Mouse (Mus musculus) hindbrain, embryonic 14.5 days (tissue): ENCODE measurements around the gene Nckap5. TPM values are rescaled to one million over a fixed set of nuclear protein-coding genes. Genes with fewer than 3 reads are reported as not detected.

Experiments used
- ATAC-seq: fragments of 200-750 bp; cut with Nextera tagmentation; 2 replicates; pipeline ENCODE4 v1.8.0; 2017; ENCODE audit warnings: moderate number of reproducible peaks, mild to moderate bottlenecking, moderate TSS enrichment, moderate library complexity; ENCODE audit not compliant: low FRiP score
- DNase-seq: peaks from one replicate; pipeline ENCODE4 v3.0.0-alpha.2; 2015; ENCODE audit warnings: low spot score
- H3K27ac ChIP-seq: fragments of 300-500 bp; sonication (generic); 2 replicates; pipeline ENCODE4 v1.5.1; 2014; ENCODE audit warnings: mild to moderate bottlenecking, moderate library complexity
- H3K27me3 ChIP-seq: fragments of 300-500 bp; sonication (generic); 2 replicates; pipeline ENCODE4 v1.6.1; 2014; ENCODE audit warnings: mild to moderate bottlenecking, low read length, mixed read lengths; ENCODE audit not compliant: control insufficient read depth, insufficient read depth
- H3K36me3 ChIP-seq: fragments of 300-500 bp; sonication (generic); replicated peaks from 2 replicates; pipeline ENCODE4 v1.6.1; 2014; ENCODE audit not compliant: control insufficient read depth, insufficient read depth
- H3K4me1 ChIP-seq: fragments of 300-500 bp; sonication (generic); replicated peaks from 2 replicates; pipeline ENCODE4 v1.6.1; 2014; ENCODE audit warnings: antibody characterized with exemption, low read length, mixed read lengths; ENCODE audit not compliant: control insufficient read depth, insufficient read depth
- H3K4me2 ChIP-seq: fragments of 300-500 bp; sonication (generic); replicated peaks from 2 replicates; pipeline ENCODE4 v1.6.1; 2014; ENCODE audit warnings: mild to moderate bottlenecking, moderate library complexity
- H3K4me3 ChIP-seq: fragments of 300-500 bp; sonication (generic); replicated peaks from 2 replicates; pipeline ENCODE4 v1.5.1; 2014; ENCODE audit warnings: mild to moderate bottlenecking, low read length
- H3K9ac ChIP-seq: fragments of 300-500 bp; sonication (generic); 2 replicates; pipeline ENCODE4 v1.6.1; 2014
- H3K9me3 ChIP-seq: fragments of 300-500 bp; sonication (generic); 2 replicates; pipeline ENCODE4 v1.6.1; 2016; ENCODE audit warnings: low read length; ENCODE audit not compliant: control insufficient read depth
- WGBS: fragments of 180-500 bp; shearing (Covaris S2); extraction: QIAGEN DNeasy Blood & Tissue Kit; methylation state at CpG from one replicate; pipeline ENCODE4 v1.1.7; 2014; 5-methylcytosine and 5-hydroxymethylcytosine counted together
- polyA plus RNA-seq: library from polyadenylated mRNA; unstranded; fragments of >200 nt; fragmentation: Nextera tagmentation; extraction: Ambion mirVana; gene quantifications from 2 replicates; pipeline ENCODE4 v1.2.1, GENCODE M21; 2014

The Nckap5 gene
- polyA plus RNA-seq, 1 experiment from 2014 or later, result 14.1 TPM

DNA sequence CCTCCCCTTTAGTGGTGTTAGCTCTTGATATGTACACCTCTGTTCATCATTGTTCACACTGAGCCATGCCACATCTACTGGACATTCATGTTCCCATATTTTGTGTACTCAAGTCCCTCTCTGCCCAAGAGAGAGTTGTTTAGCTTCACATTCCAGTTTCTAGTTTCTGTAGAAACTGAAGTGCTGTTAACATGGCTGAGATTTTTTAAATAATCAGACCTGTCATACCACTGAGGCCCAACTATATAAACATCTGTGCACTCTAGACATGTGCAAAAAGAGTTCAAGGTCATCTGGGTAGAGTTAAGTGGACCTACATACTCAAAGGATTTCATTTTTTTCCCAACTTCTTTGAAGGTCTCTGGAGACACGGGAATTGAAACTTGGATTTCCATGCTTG, 193.1 kb downstream of the Nckap5 start:
- Histone ChIP-seq H3K9me3 (no peaks in the 10 kb centered on the region), H3K4me2 (no peak overlapping the region), H3K27me3 (no peaks in the 10 kb centered on the region), H3K36me3 (no peaks in the 10 kb centered on the region), H3K27ac (no peak overlapping the region), H3K4me3 (no peak overlapping the region), H3K4me1 (no peaks in the 10 kb centered on the region), H3K9ac (no peak overlapping the region)
- 95% methylated on average over 1 of the region's 1 CpGs for WGBS
- DNase-seq (no peak), ATAC-seq (no peak)

DNA sequence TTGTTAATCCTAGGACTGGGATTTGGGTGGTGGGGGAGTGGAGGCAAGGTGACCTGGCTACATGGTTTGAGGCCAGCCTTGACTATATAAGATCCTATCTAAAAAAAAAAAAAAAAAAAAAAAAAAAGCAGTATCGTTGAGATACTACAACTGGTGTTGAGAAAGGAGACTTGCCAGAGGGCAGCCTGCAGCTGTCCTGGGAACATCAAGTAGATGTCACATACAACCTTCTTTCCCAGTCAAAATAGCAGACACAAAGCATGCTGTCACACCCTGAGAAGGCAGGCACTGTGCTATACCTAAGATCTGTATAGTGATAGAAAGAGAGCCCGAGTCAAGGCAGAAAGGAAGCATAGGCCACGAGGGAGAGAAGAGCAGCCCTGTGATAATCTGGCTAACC, 204.4 kb downstream of the Nckap5 start:
- 84% methylated on average over 3 of the region's 3 CpGs for WGBS
- H3K4me3 ChIP-seq, result no peak overlapping the region
- no peaks in the 10 kb centered on the region; the same call in 1 of the 2 replicates for H3K4me1 ChIP-seq
- no peak overlapping the region for H3K4me2 ChIP-seq
- no peak overlapping the region for H3K27ac ChIP-seq
- DNase-seq (no peak), ATAC-seq (no peak)
- no peaks in the 10 kb centered on the region for H3K9me3 ChIP-seq
- no peaks in the 10 kb centered on the region for H3K36me3 ChIP-seq
- no peak overlapping the region for H3K9ac ChIP-seq
- no peaks in the 10 kb centered on the region for H3K27me3 ChIP-seq

DNA sequence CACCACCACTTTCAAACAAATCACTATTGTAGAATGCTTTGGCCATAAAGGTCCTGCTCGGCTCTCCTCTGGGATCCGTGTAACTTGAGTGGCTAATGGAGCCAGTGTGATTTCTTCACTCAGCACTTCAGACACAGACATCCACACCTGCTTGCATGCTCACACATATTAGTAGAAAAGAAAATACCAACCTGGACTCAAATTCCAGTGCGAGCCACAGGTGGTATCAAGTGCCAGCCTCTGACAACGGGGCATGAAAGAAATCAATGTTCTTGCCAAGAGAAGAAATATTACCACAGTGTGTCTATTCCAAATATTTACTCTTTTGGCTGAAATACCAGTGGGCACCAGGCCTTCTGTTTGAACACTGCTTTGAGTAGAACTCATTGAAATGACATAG, 208.6 kb downstream of the Nckap5 start:
- no peak for ATAC-seq
- Histone ChIP-seq H3K4me3 (no peak overlapping the region), H3K36me3 (no peaks in the 10 kb centered on the region), H3K9me3 (no peaks in the 10 kb centered on the region), H3K4me2 (no peak overlapping the region), H3K4me1 (no peaks in the 10 kb centered on the region; the same call in 1 of the 2 replicates), H3K27ac (no peak overlapping the region), H3K27me3 (no peaks in the 10 kb centered on the region), H3K9ac (no peak overlapping the region)
- no peak for DNase-seq
- 90% methylated on average over 4 of the region's 4 CpGs for WGBS

DNA sequence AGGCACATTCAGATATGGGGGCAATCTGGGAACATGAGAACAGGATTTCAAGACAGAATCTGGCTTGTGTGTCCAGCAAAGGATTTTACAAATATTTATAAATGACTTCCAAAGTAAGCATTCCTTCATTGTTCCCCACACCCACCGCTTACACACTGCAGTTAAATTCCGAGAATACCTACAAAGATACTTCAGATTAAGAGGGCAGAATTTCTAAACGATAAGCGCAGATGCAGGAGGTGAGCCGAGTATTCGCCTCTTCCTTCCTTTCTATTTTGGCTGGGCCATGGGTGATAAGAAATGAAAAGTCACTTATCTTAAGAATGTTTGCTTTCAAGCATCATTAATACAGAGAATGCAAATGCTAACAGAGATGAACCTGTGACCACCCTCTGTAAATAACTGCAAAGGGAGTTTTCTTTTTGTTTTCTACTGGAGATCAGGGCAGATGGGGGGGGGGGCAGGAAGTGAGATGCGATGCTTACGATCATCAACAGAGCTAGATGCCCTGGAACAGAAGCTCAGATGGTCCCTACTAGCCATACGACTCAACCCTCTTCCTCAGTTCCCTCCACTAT, 213.0 kb downstream of the Nckap5 start:
- Histone ChIP-seq H3K4me1 (no peaks in the 10 kb centered on the region), H3K4me3 (no peak overlapping the region), H3K27me3 (no peaks in the 10 kb centered on the region), H3K4me2 (no peak overlapping the region), H3K36me3 (no peaks in the 10 kb centered on the region), H3K27ac (no peak overlapping the region), H3K9ac (no peak overlapping the region), H3K9me3 (peaks cover 10% of the 10 kb centered on the region)
- DNase-seq (no peak), ATAC-seq (no peak)
- 93% methylated on average over 9 of the region's 9 CpGs for WGBS

DNA sequence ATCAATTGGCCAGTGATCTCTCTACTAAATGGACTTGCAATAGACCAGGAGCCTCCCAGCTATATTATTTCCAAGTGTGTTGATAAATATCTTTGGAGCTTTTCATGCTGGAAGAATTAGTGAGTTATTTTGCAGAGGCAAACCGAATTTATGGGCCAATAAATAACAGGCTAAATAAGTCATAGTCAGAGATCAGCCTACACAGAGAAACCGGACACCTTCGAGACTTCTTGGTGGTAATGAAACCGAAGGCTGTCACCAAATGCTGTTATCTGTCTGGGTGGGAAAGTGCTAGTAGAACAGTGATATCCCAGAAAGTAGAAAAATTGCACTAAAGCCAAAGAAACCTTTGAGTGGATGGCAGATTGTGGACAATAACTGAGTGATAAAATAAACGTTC, 213.6 kb downstream of the Nckap5 start:
- H3K27ac ChIP-seq, result no peak overlapping the region
- ATAC-seq (no peak), DNase-seq (no peak)
- H3K36me3 ChIP-seq, result no peaks in the 10 kb centered on the region
- no peak overlapping the region for H3K9ac ChIP-seq
- 82% methylated on average over 5 of the region's 5 CpGs for WGBS
- no peaks in the 10 kb centered on the region for H3K27me3 ChIP-seq
- no peaks in the 10 kb centered on the region for H3K4me1 ChIP-seq
- H3K4me2 ChIP-seq, result no peak overlapping the region
- H3K4me3 ChIP-seq, result no peak overlapping the region
- peaks cover 10% of the 10 kb centered on the region for H3K9me3 ChIP-seq

DNA sequence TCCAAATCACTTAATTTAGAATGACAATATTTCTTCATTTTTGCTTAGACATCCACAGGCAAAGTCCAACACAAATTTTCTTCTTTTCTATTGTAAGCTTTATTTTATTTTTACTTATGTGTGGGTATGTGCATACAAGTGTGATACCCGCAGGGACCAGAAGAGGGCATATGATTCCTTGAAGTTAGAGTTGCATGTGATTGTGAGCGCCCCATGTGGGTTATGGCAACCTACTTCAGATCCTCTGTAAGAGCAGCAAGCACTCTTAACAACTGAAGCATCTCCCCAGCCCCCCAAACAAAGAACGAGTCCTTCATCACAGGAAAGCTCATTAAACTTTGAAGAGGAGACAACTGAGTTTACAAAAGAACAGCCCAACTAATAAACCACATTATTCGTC, 217.7 kb downstream of the Nckap5 start:
- no peaks in the 10 kb centered on the region for H3K27me3 ChIP-seq
- H3K27ac ChIP-seq, result no peak overlapping the region
- no peak overlapping the region for H3K9ac ChIP-seq
- H3K4me1 ChIP-seq, result no peaks in the 10 kb centered on the region
- 87% methylated on average over 4 of the region's 4 CpGs for WGBS
- DNase-seq (no peak), ATAC-seq (no peak)
- peaks cover 10% of the 10 kb centered on the region for H3K9me3 ChIP-seq
- no peak overlapping the region for H3K4me3 ChIP-seq
- no peaks in the 10 kb centered on the region for H3K36me3 ChIP-seq
- H3K4me2 ChIP-seq, result no peak overlapping the region

DNA sequence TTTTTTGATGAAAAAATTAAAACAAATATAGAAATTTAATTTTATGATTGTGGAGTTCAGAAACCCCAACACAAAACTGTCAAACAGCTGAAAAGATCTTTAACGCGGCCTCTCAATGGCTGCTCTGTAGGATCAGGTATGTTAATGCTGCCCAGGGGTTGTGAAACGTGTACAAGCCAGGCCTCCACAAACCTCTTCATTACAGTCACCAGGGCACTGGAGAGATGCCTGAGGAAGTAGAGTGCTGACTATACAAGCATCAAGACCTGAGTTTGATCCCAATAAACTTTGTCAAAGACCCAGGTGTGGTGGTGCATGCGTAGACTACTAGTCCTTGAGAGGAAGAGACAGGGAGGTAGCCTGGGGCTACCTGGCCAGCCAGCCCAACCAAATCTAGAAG, 222.0 kb downstream of the Nckap5 start:
- no peak for ATAC-seq
- no peaks in the 10 kb centered on the region for H3K27me3 ChIP-seq
- no peak overlapping the region for H3K4me3 ChIP-seq
- no peak overlapping the region for H3K4me2 ChIP-seq
- WGBS, result 92% methylated on average over 4 of the region's 4 CpGs
- no peak overlapping the region for H3K9ac ChIP-seq
- H3K4me1 ChIP-seq, result peaks cover 13% of the 10 kb centered on the region
- H3K9me3 ChIP-seq, result no peaks in the 10 kb centered on the region
- H3K27ac ChIP-seq, result no peak overlapping the region
- DNase-seq, result no peak
- H3K36me3 ChIP-seq, result no peaks in the 10 kb centered on the region

DNA sequence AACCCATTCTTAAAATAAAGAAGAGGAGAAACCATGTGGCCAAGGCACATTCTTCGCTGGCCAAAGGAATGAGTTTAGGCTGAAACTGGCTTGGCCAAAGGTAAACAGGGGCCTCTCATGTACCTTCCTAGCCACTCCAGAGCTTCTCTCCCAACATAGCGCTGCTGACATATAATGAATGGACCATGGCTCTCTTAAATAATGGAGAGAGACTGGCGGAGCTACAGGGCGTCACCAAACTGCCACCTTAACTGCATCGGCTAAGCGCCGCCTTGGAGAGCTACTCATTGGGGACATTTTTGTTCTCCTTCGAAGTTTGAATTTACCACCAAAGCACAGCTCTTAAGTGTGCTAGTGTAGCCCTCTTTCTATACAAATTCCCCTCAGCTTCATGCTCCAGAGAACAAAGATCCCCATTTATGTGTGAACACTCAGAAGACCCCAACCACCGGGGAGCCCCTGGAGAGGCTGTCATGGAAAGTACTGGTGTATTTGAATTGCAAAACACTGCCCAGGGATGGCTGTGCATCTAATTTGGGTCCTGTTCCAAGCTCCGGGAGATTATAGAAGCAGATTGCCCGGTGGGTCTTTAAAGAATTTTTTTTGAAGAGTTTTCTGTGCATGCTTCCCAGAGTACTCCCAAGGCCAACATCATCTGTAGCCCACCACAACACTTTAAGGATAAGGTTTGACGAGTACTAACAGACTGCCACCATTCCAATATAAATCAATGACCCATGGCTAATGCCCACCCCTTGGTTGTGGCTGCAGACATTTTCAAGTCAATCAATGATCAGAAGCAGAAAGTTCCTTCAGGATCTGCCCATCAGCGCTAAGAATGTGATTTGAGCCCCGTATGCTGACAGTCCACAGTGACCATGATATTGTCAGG, 224.2 kb downstream of the Nckap5 start:
- Histone ChIP-seq H3K27me3 (no peaks in the 10 kb centered on the region), H3K9ac (no peak overlapping the region), H3K27ac (peak overlapping the region; percentile 12; the same call in 1 of the 2 replicates), H3K9me3 (no peaks in the 10 kb centered on the region), H3K36me3 (no peaks in the 10 kb centered on the region), H3K4me1 (peaks cover 13% of the 10 kb centered on the region), H3K4me3 (no peak overlapping the region), H3K4me2 (no peak overlapping the region)
- 39% methylated on average over 14 of the region's 14 CpGs for WGBS
- DNase-seq (peak; percentile 38), ATAC-seq (no peak; the same call in 1 of the 2 replicates)

DNA sequence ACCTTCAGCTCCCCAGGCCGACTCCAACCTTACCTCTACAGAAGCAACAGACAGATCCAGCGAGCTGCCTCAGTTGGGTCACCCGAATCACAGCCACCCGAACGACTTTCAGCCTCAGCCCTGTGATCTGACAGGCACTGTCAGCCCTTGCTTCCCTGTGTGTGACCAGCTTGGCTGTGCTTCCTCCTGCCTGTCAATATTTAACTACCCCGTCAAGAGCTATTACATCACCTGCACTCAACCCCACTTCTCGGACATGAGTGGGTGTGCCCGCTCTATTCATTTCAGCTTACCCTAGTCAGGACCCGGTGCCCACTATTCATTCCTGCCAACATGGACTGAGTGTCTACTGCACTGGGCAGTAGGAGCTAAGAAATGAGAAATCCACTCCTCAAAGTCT, 226.0 kb downstream of the Nckap5 start:
- H3K4me1 ChIP-seq, result peaks cover 13% of the 10 kb centered on the region
- no peaks in the 10 kb centered on the region for H3K36me3 ChIP-seq
- no peak overlapping the region for H3K4me2 ChIP-seq
- WGBS, result 84% methylated on average over 9 of the region's 9 CpGs
- no peaks in the 10 kb centered on the region for H3K9me3 ChIP-seq
- DNase-seq, result no peak
- H3K9ac ChIP-seq, result no peak overlapping the region
- no peak for ATAC-seq
- H3K27me3 ChIP-seq, result no peaks in the 10 kb centered on the region
- no peak overlapping the region for H3K4me3 ChIP-seq
- H3K27ac ChIP-seq, result no peak overlapping the region
